ENCODE assay signal across 28 mouse cellular contexts in genomic region chr7:96203812-96204560, GRCm38 (mm10). TPM values are rescaled to one million over a fixed set of nuclear protein-coding genes. Genes with fewer than 3 reads are reported as not detected.
DNase-seq lines count a peak whose midpoint lies in the region; ATAC-seq and TF ChIP-seq lines count a peak whose summit lies in the region.
"Had no signal": no experiment of that assay in that cellular context is flagged by ENCODE, and none has a peak within 500 bp of the region (broad histone marks: within the 10 kb centered on the region; RNA-seq: fewer than 3 reads in every experiment).

No protein-coding gene starts in this region.

- H3K4me2 ChIP-seq in midbrain, postnatal 0 days (ENCODE audit: low read depth, low read length, poor library complexity, severe bottlenecking): no peak overlapping the region
- H3K4me2 ChIP-seq: forebrain, embryonic 13.5 days; heart, embryonic 13.5 days; hindbrain, embryonic 14.5 days had no signal

- WGBS in midbrain, postnatal 0 days: 82% methylated on average over 10 of the region's 10 CpGs

- no peaks in the 10 kb centered on the region for H3K36me3 ChIP-seq in ES-Bruce4 (ENCODE audit: control insufficient read depth, insufficient read depth, low read length, poor library complexity, severe bottlenecking)
- no peaks in the 10 kb centered on the region for H3K36me3 ChIP-seq in midbrain, postnatal 0 days (ENCODE audit: insufficient read depth, low read length)
- H3K36me3 ChIP-seq: forebrain, embryonic 10.5 days; heart, embryonic 10.5 days; heart, embryonic 13.5 days had no signal

- peak overlapping the region; percentile 97 for H3K27ac ChIP-seq in ES-Bruce4 (ENCODE audit: insufficient read depth, low read length)
- no peak overlapping the region for H3K27ac ChIP-seq in midbrain, postnatal 0 days (ENCODE audit: low read depth, low read length)
- H3K27ac ChIP-seq: forebrain, embryonic 10.5 days; forebrain, embryonic 13.5 days; gastrocnemius, adult 2 months; heart, embryonic 10.5 days; heart, embryonic 13.5 days; hindbrain, embryonic 14.5 days; hindbrain, postnatal 0 days had no signal

- ATAC-seq in midbrain, postnatal 0 days (ENCODE audit: low FRiP score): no peak
- ATAC-seq: forebrain, embryonic 13.5 days; forebrain, embryonic 16.5 days; hindbrain, postnatal 0 days; inflammation-experienced regulatory T-cells, adult 6 months; intestine, embryonic 16.5 days had no signal

- 0 out of 2 replicates have a peak overlapping the region, but pooled peaks have one; percentile 35 for H3K9ac ChIP-seq in ES-Bruce4 (ENCODE audit: low read depth, poor library complexity, severe bottlenecking)
- H3K9ac ChIP-seq in midbrain, postnatal 0 days (replicated peaks; ENCODE audit: low read length, poor library complexity, severe bottlenecking): no peak overlapping the region
- H3K9ac ChIP-seq: forebrain, embryonic 13.5 days; heart, embryonic 13.5 days; hindbrain, embryonic 14.5 days had no signal

- peaks cover 3% of the 10 kb centered on the region for H3K4me1 ChIP-seq in ES-Bruce4 (ENCODE audit: control insufficient read depth, insufficient read depth, low read length)
- no peaks in the 10 kb centered on the region for H3K4me1 ChIP-seq in midbrain, postnatal 0 days (ENCODE audit: insufficient read depth, low read length)

- H3K27me3 ChIP-seq in ES-Bruce4 (ENCODE audit: control insufficient read depth, insufficient read depth, low read length, poor library complexity, severe bottlenecking): no peaks in the 10 kb centered on the region
- no peaks in the 10 kb centered on the region for H3K27me3 ChIP-seq in midbrain, postnatal 0 days (ENCODE audit: insufficient read depth, low read length)
- H3K27me3 ChIP-seq: CH12.LX had no signal

- no peak overlapping the region for H3K4me3 ChIP-seq in ES-Bruce4 (ENCODE audit: low read depth, low read length)
- H3K4me3 ChIP-seq in midbrain, postnatal 0 days (ENCODE audit: low read depth, low read length): no peak overlapping the region
- H3K4me3 ChIP-seq: forebrain, embryonic 10.5 days; forebrain, embryonic 13.5 days; gastrocnemius, adult 2 months; heart, embryonic 10.5 days; heart, embryonic 13.5 days had no signal

- no peak for TF ChIP-seq EP300 in ES-Bruce4 (IDR thresholded peaks at IDR 0.05; ENCODE audit: insufficient read depth, low read depth, low read length)

- TF ChIP-seq CTCF in ES-Bruce4 (IDR thresholded peaks at IDR 0.05; ENCODE audit: low read depth, low read length): no peak
- no peak for TF ChIP-seq CTCF in midbrain, postnatal 0 days (IDR thresholded peaks at IDR 0.05)

- DNase-seq in kidney, postnatal 4 days: peak; percentile 27 to 37
- no peak for DNase-seq in kidney, adult 11 months
- DNase-seq in R1 (ENCODE audit: low read depth, low spot score): peak; percentile 87
- no peak for DNase-seq in midbrain, postnatal 0 days (ENCODE audit: low spot score)
- DNase-seq in adrenal gland, postnatal 10 days: no peak
- DNase-seq: adrenal gland, adult 2 months; adrenal gland, postnatal 25 days; B cell, adult 2 months; cerebellum, adult 18-20 months; cerebellum, adult 9-10 months; cerebellum, postnatal 14 days; gastrocnemius, adult 2 months; gastrocnemius, postnatal 14 days; heart, adult 18-20 months; heart, postnatal 14 days; heart, postnatal 4 days; kidney, adult 2 months had no signal

- H3K9me3 ChIP-seq in ES-Bruce4 (replicated peaks; ENCODE audit: control insufficient read depth, insufficient read depth, low read length, poor library complexity, severe bottlenecking): peaks cover 4% of the 10 kb centered on the region
- H3K9me3 ChIP-seq in midbrain, postnatal 0 days (ENCODE audit: low read length): no peaks in the 10 kb centered on the region
- H3K9me3 ChIP-seq: forebrain, embryonic 10.5 days; forebrain, embryonic 13.5 days; heart, embryonic 10.5 days; heart, embryonic 13.5 days had no signal

- no peak for TF ChIP-seq POLR2A in ES-Bruce4 (IDR thresholded peaks at IDR 0.05; ENCODE audit: insufficient read depth, low read length)

RNA-seq across cellular contexts. Expression of gene Tenm4, which starts 32.9 kb away (rescaled TPM):
- 4.6 and 4.8 TPM in 2 replicates for polyA plus RNA-seq in ES-Bruce4 (2011; ENCODE audit: insufficient read depth, insufficient read length, low read depth, missing spikeins)
- 56.0 and 58.5 TPM in 2 replicates for total RNA-seq in midbrain, postnatal 0 days (2014; rRNA removed)
- polyA plus RNA-seq in midbrain, postnatal 0 days (2015; fragmentation: Nextera tagmentation; extraction: Ambion mirVana): 29.5 and 35.9 TPM in 2 replicates
- 10 to 100 TPM; 15.6 to 22.3 TPM for total RNA-seq in adrenal gland, postnatal 10 days (2021)

Comparison
In these comparisons a context has a peak if more than half of its experiments do, and no peak if none do; other contexts are left out.
1. DNase-seq: peak in kidney, postnatal 4 days (2 of 2) and R1 (single experiment); none in kidney, adult 11 months (single experiment), midbrain, postnatal 0 days (single experiment) and adrenal gland, postnatal 10 days (single experiment).